Mouse (Mus musculus): ENCODE data around the gene Taar8c.

The Taar8c gene

GRCm38 (mm10) chr10:24052039-24052438, 49.7 kb downstream of the Taar8c start:
- DNase-seq, result no peak
